Mouse (Mus musculus) forebrain, embryonic 15.5 days (tissue): ENCODE measurements around the gene Ptch1. TPM values are rescaled to one million over a fixed set of nuclear protein-coding genes. Genes with fewer than 3 reads are reported as not detected.
A peak's percentile ranks its signal among the peaks of the same experiment; 100 is the strongest.

ENCODE experiments used
- ATAC-seq: fragments of 200-750 bp; cut with Nextera tagmentation; replicated peaks from 2 replicates; pipeline ENCODE4 v1.8.0; 2017; ENCODE audit warnings: mild to moderate bottlenecking, moderate TSS enrichment, moderate library complexity
- H3K27ac ChIP-seq: fragments of 300-500 bp; sonication (generic); replicated peaks from 2 replicates; pipeline ENCODE4 v1.5.1; 2015; ENCODE audit warnings: mild to moderate bottlenecking, inconsistent platforms
- H3K27me3 ChIP-seq: fragments of 300-500 bp; sonication (generic); 2 replicates; pipeline ENCODE4 v1.6.1; 2015; ENCODE audit warnings: inconsistent platforms
- H3K36me3 ChIP-seq: fragments of 300-500 bp; sonication (generic); 2 replicates; pipeline ENCODE4 v1.6.1; 2015; ENCODE audit warnings: mild to moderate bottlenecking, inconsistent platforms
- H3K4me1 ChIP-seq: fragments of 300-500 bp; sonication (generic); 2 replicates; pipeline ENCODE4 v1.6.1; 2015; ENCODE audit warnings: inconsistent platforms
- H3K4me2 ChIP-seq: fragments of 300-500 bp; sonication (generic); replicated peaks from 2 replicates; pipeline ENCODE4 v1.6.1; 2015; ENCODE audit warnings: mild to moderate bottlenecking, inconsistent platforms
- H3K4me3 ChIP-seq: fragments of 300-500 bp; sonication (generic); 2 replicates; pipeline ENCODE4 v1.5.1; 2015; ENCODE audit warnings: mild to moderate bottlenecking, inconsistent platforms
- H3K9ac ChIP-seq: fragments of 300-500 bp; sonication (generic); replicated peaks from 2 replicates; pipeline ENCODE4 v1.6.1; 2015; ENCODE audit warnings: mild to moderate bottlenecking, inconsistent platforms
- H3K9me3 ChIP-seq: fragments of 300-500 bp; sonication (generic); 2 replicates; pipeline ENCODE4 v1.6.1; 2016; ENCODE audit warnings: inconsistent platforms
- WGBS: fragments of 180-500 bp; shearing (Covaris S2); methylation state at CpG from one replicate; pipeline ENCODE4 v1.1.7; 2015; ENCODE audit warnings: mixed read lengths; 5-methylcytosine and 5-hydroxymethylcytosine counted together
- polyA plus RNA-seq: library from polyadenylated mRNA; unstranded; fragments of >200 nt; fragmentation: Nextera tagmentation; extraction: Ambion mirVana; gene quantifications from 2 replicates; pipeline ENCODE4 v1.2.1, GENCODE M21; 2015

Ptch1 gene
- polyA plus RNA-seq, 1 experiment from 2014 or later = 10.2 TPM

GRCm38 (mm10) chr13:63544967-63545253, 28.5 kb downstream of the Ptch1 start:
- Histone ChIP-seq H3K27me3 (peaks cover 26% of the 10 kb centered on the region), H3K4me2 (peak overlapping the region; percentile 32), H3K36me3 (peaks cover 24% of the 10 kb centered on the region), H3K4me1 (peaks cover 52% of the 10 kb centered on the region), H3K9me3 (no peaks in the 10 kb centered on the region), H3K27ac (peak overlapping the region; percentile 63), H3K4me3 (no peak overlapping the region; the same call in 1 of the 2 replicates), H3K9ac (no peak overlapping the region)
- 0 out of 2 replicates have a peak, but pooled peaks have one; percentile 27 for ATAC-seq
- WGBS = 9% methylated on average over 5 of the region's 5 CpGs

- Histone ChIP-seq H3K4me3 (no peak overlapping the region; the same call in 1 of the 2 replicates), H3K9me3 (no peaks in the 10 kb centered on the region), H3K36me3 (peaks cover 30% of the 10 kb centered on the region), H3K27ac (peak overlapping the region; percentile 63), H3K9ac (no peak overlapping the region), H3K4me2 (peak overlapping the region; percentile 32), H3K27me3 (peaks cover 24% of the 10 kb centered on the region), H3K4me1 (peaks cover 50% of the 10 kb centered on the region)
- 10% methylated on average over 13 of the region's 13 CpGs for WGBS
- ATAC-seq = peak; percentile 61
Observed at GRCm38 (mm10) chr13:63544119-63544966, 29.1 kb downstream of the Ptch1 start.

GRCm38 (mm10) chr13:63543459-63543858, 29.9 kb downstream of the Ptch1 start:
- no peak overlapping the region for H3K4me3 ChIP-seq
- no peak overlapping the region for H3K9ac ChIP-seq
- no peak for ATAC-seq
- peaks cover 45% of the 10 kb centered on the region for H3K4me1 ChIP-seq
- peak overlapping the region; percentile 26 for H3K27ac ChIP-seq
- H3K9me3 ChIP-seq = no peaks in the 10 kb centered on the region
- peaks cover 16% of the 10 kb centered on the region; the same call in 1 of the 2 replicates for H3K27me3 ChIP-seq
- WGBS = 14% methylated on average over 6 of the region's 6 CpGs
- peaks cover 39% of the 10 kb centered on the region for H3K36me3 ChIP-seq
- no peak overlapping the region for H3K4me2 ChIP-seq

- 9% methylated on average over 3 of the region's 3 CpGs for WGBS
- ATAC-seq = 0 out of 2 replicates have a peak, but pooled peaks have one; percentile 7
- Histone ChIP-seq H3K9ac (no peak overlapping the region), H3K9me3 (no peaks in the 10 kb centered on the region), H3K4me1 (peaks cover 45% of the 10 kb centered on the region), H3K4me3 (no peak overlapping the region), H3K4me2 (no peak overlapping the region), H3K27ac (peak overlapping the region; percentile 26; the same call in 1 of the 2 replicates), H3K36me3 (peaks cover 45% of the 10 kb centered on the region), H3K27me3 (peaks cover 12% of the 10 kb centered on the region; the same call in 1 of the 2 replicates)
Observed at GRCm38 (mm10) chr13:63542796-63543384, 30.5 kb downstream of the Ptch1 start.

- peaks cover 45% of the 10 kb centered on the region for H3K4me1 ChIP-seq
- no peak overlapping the region for H3K9ac ChIP-seq
- H3K9me3 ChIP-seq = no peaks in the 10 kb centered on the region
- H3K27ac ChIP-seq = no peak overlapping the region
- ATAC-seq = no peak
- peaks cover 52% of the 10 kb centered on the region for H3K36me3 ChIP-seq
- no peak overlapping the region for H3K4me3 ChIP-seq
- peaks cover 6% of the 10 kb centered on the region; the same call in 1 of the 2 replicates for H3K27me3 ChIP-seq
- no peak overlapping the region for H3K4me2 ChIP-seq
Observed at GRCm38 (mm10) chr13:63541510-63541909, 31.9 kb downstream of the Ptch1 start.

GRCm38 (mm10) chr13:63540584-63540983, 32.8 kb downstream of the Ptch1 start:
- H3K9ac ChIP-seq = no peak overlapping the region
- peaks cover 61% of the 10 kb centered on the region for H3K36me3 ChIP-seq
- no peak overlapping the region for H3K27ac ChIP-seq
- no peak overlapping the region for H3K4me3 ChIP-seq
- 0 out of 2 replicates have a peak, but pooled peaks cover 2% of the 10 kb centered on the region for H3K27me3 ChIP-seq
- no peaks in the 10 kb centered on the region for H3K9me3 ChIP-seq
- H3K4me2 ChIP-seq = no peak overlapping the region
- no peak for ATAC-seq
- 75% methylated on average over 12 of the region's 12 CpGs for WGBS
- H3K4me1 ChIP-seq = peaks cover 39% of the 10 kb centered on the region

- no peak overlapping the region for H3K4me3 ChIP-seq
- peaks cover 75% of the 10 kb centered on the region for H3K36me3 ChIP-seq
- H3K27me3 ChIP-seq = no peaks in the 10 kb centered on the region; the same call in 1 of the 2 replicates
- no peak overlapping the region for H3K4me2 ChIP-seq
- H3K9ac ChIP-seq = no peak overlapping the region
- no peaks in the 10 kb centered on the region for H3K9me3 ChIP-seq
- H3K4me1 ChIP-seq = peaks cover 11% of the 10 kb centered on the region; the same call in 1 of the 2 replicates
- WGBS = 88% methylated on average over 4 of the region's 4 CpGs
- no peak overlapping the region for H3K27ac ChIP-seq
- ATAC-seq = no peak
Observed at GRCm38 (mm10) chr13:63534981-63535380, 38.4 kb downstream of the Ptch1 start.

- H3K4me1 ChIP-seq = peaks cover 30% of the 10 kb centered on the region
- H3K4me2 ChIP-seq = no peak overlapping the region
- no peak overlapping the region for H3K9ac ChIP-seq
- no peaks in the 10 kb centered on the region for H3K9me3 ChIP-seq
- H3K36me3 ChIP-seq = peaks cover 47% of the 10 kb centered on the region
- ATAC-seq = no peak
- 57% methylated on average over 9 of the region's 9 CpGs for whole genome bisulfite sequencing
- H3K4me3 ChIP-seq = no peak overlapping the region
- no peak overlapping the region for H3K27ac ChIP-seq
- H3K27me3 ChIP-seq = peaks cover 4% of the 10 kb centered on the region; the same call in 1 of the 2 replicates
Observed at GRCm38 (mm10) chr13:63530857-63531256, 42.5 kb downstream of the Ptch1 start.

- peaks cover 42% of the 10 kb centered on the region for H3K36me3 ChIP-seq
- no peak overlapping the region for H3K4me2 ChIP-seq
- peaks cover 35% of the 10 kb centered on the region for H3K4me1 ChIP-seq
- no peak overlapping the region for H3K4me3 ChIP-seq
- ATAC-seq = no peak
- H3K9ac ChIP-seq = no peak overlapping the region
- 49% methylated on average over 3 of the region's 3 CpGs for WGBS
- H3K27me3 ChIP-seq = peaks cover 4% of the 10 kb centered on the region; the same call in 1 of the 2 replicates
- no peak overlapping the region for H3K27ac ChIP-seq
- no peaks in the 10 kb centered on the region for H3K9me3 ChIP-seq
Observed at GRCm38 (mm10) chr13:63530371-63530764, 43.0 kb downstream of the Ptch1 start.

- Histone ChIP-seq H3K36me3 (peaks cover 39% of the 10 kb centered on the region), H3K9ac (no peak overlapping the region)
- 67% methylated on average over 3 of the region's 3 CpGs for WGBS
Observed at GRCm38 (mm10) chr13:63529602-63530370, 43.6 kb downstream of the Ptch1 start.

GRCm38 (mm10) chr13:63528852-63529251, 44.5 kb downstream of the Ptch1 start:
- peaks cover 43% of the 10 kb centered on the region for H3K36me3 ChIP-seq
- ATAC-seq = no peak
- H3K4me3 ChIP-seq = no peak overlapping the region
- no peak overlapping the region for H3K27ac ChIP-seq
- H3K9ac ChIP-seq = no peak overlapping the region
- H3K4me1 ChIP-seq = peaks cover 50% of the 10 kb centered on the region
- WGBS = 11% methylated on average over 2 of the region's 2 CpGs
- no peaks in the 10 kb centered on the region for H3K9me3 ChIP-seq
- H3K4me2 ChIP-seq = no peak overlapping the region
- peaks cover 4% of the 10 kb centered on the region; the same call in 1 of the 2 replicates for H3K27me3 ChIP-seq

More at GRCm38 (mm10) chr13:63529602-63530370, 43.6 kb downstream of the Ptch1 start:
- Histone ChIP-seq H3K4me2 (no peak overlapping the region), H3K4me1 (peaks cover 41% of the 10 kb centered on the region), H3K27me3 (peaks cover 4% of the 10 kb centered on the region; the same call in 1 of the 2 replicates), H3K9me3 (no peaks in the 10 kb centered on the region), H3K27ac (no peak overlapping the region), H3K4me3 (no peak overlapping the region)
- no peak for ATAC-seq
